Mouse (Mus musculus) c-Kit-positive CD71-positive TER-119-positive erythroid progenitor cells, embryonic 14.5 days (primary cell): ENCODE data around the gene Gin1.
"Not testable (repeated sequence)": the region's sequence is repeated elsewhere in the genome, so short reads cannot be mapped to it uniquely, and the experiment has no call there.

Experiments used
- DNase-seq: peaks from one replicate; pipeline ENCODE4 v3.0.0-alpha.2; 2013; ENCODE audit warnings: low spot score

Gene Gin1

GRCm38 (mm10) chr1:97769904-97770753, at the start of gene Gin1, which contains the start of gene Ppip5k2:
Gene Gin1 (plus strand): TSS chr1:97770172.
Gene Ppip5k2 (minus strand): TSS chr1:97770411.
- DNase-seq = peak; percentile 96

DNA sequence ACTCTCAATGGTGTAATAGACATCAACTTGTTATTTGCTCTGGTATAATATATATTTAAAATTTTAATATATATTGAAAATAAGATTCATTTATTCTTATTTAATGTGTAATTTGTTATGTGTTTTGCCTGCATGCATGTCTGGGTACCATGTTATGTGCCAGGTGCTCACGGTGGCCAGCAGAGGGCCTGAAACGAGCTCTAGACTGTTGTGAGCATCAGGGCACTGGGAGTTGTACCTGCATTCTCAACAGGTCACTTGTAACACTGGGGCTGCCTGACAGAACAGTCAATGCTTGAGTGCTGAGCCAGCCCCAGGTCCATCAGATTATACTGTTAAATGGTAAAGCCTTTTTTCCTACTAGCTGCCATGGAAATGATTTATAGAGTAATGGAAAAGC, 43.2 kb upstream of the Gin1 start:
- DNase-seq = no peak

- no peak for DNase-seq
These were observed 40.6 kb upstream of the Gin1 start for GRCm38 (mm10) chr1:97729339-97729738.

DNA sequence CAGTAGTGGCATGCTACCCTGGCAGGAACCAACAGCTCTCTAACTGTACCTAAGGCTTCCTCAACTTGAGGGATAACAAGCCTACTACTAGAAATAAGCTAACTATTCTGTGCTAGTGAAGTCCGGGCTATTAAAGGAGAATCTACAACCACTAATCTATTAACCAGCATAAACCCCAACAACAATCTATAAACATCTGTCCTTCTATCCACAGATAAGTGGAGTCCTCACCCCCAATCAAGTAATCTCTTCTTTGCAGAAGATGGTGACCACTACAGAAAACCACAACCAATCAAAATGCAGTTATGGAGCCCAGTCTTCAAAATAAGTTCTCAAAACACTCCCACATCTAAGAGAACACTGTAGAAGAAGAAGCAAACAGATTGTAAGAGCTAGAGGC, 26.9 kb upstream of the Gin1 start:
- no peak for DNase-seq

DNA sequence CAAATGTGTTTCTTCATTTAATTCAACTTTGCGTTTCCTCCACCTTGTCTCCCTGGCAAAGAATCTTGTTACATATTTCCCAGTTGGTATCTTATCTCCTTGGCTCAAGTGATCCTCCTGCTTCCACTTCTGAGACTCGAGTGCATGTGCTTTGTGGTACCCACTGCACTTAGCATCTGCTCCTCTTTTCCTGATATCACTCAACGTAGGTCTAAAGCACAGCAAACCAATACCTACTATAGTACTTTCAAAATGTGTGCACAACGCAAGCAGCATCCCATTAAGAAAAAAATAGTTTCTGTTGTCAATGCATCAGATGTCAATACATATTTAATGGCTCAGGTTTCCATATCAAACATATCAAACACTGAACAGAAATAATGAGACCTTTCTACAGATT, 24.3 kb upstream of the Gin1 start:
- DNase-seq = no peak

GRCm38 (mm10) chr1:97746261-97746660, 23.7 kb upstream of the Gin1 start:
- no peak for DNase-seq

DNA sequence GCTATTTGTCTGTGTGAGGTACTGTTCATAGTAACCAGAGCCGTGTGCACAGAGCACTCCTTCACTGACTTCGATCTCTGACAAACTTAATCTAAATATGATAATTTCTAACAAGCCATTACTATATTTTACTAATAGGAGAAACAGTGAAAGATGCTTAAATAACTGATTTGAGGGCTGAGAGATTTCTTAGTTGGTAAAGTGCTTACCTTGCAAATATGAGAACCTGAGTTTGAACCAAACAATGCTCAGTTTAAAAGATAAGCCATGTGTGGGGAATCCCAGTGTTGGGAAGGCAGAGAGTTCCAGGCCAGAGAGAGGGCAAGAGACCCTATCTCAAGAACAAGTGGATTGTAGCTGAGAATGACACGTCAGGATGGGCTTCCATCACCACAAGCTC, 21.8 kb upstream of the Gin1 start:
- DNase-seq = no peak

DNA sequence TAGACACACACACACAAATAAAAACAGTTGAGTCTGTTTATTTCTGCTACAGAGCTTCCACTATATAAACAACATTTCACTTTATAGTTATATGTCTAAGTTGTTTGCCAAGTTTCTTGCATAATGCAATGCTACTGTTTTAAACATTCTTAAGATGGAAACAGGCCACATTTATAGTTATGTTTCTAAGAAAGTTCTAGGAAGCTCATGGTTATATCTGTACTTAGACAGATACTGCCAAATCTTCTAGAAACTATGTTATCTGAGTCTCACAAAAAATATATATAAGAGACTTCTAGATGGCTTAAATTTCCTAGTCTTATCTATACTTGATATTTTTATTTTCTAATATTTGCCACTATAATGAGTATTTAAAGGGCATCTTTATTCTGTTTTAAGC, 16.8 kb upstream of the Gin1 start:
- DNase-seq = no peak

DNA sequence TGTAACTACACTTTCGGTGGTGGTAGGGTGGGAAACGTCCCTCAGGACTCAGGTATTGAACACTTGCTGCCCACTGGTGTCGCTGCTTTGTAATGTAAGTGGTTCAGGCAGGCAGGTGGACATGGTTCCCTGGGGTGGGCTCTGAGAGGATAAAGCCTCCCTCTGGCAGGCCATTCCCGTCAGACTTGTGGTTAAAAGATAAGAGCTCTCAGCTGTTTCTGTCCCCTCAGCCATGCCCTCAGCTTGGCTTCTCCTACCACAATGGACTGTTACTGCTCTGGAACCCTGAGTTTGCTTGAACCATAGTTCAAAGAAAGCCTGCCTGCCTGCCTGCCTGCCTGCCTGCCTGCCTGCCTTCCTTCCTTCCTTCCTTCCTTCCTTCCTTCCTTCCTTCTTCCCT, 15.6 kb upstream of the Gin1 start:
- no peak for DNase-seq

- DNase-seq = no peak
These were observed 10.1 kb upstream of the Gin1 start for GRCm38 (mm10) chr1:97759841-97760240.

DNA sequence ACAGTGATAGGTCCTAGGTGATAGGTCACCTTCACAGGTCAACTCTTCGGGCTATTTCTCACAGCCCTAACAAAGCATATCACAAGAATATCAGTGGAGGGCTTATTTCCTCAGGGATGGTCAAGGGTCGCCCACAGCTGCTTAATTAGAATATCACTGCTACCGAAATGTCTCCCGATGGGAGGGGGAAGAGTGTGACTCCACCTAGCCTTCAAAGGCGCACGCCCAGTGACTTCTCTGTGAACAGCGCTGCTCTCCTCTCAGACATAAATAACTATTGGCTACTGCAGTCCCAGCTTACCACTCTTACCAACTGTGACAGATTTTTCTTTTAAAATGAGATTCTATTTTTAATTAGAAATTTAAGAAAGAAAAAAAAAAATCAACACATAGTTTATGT, 9.4 kb upstream of the Gin1 start:
- no peak for DNase-seq

DNA sequence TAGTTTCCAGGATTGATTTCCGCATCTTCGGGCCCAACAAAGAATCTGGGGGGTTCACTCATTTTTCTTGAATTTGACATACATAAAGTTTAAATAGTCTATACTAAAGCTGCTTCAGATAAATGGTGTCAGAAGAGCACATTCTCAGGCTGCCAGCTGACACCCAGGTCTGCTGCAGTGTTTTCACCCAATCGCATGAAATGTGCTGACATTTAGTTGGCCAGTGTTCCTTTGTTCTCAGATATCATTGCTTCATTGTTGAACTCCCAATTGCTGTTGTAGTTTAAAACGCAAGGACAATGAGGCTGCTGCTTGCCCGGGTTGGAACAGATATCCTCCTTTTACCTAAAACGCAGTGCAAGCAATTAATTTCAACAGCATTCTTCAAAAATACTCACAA, 8.5 kb upstream of the Gin1 start:
- DNase-seq = no peak

- DNase-seq = not testable (repeated sequence)
These were observed 4.3 kb upstream of the Gin1 start for GRCm38 (mm10) chr1:97765712-97766111.

GRCm38 (mm10) chr1:97768089-97768488, 1.9 kb upstream of the Gin1 start:
- DNase-seq = no peak

DNA sequence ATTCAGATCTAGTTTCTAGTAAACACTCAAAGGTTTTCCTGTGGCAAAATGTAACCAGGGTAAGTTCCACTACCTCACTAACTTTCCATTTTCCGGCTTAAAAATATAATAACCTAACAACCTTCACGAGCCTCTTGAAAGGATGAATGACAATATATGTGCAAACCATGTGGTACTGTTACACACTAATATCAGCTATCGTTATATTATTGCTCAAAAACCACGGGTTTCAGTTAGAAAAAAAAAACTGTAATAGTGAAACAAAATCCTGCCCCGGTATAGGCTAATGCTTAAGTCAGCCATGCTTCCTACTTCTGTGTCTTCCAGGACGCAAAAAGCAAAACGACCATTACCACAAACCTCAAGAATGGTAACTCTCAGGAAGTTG, 1.1 kb upstream of the Gin1 start:
- DNase-seq = no peak

- no peak for DNase-seq
These were observed 573 bp upstream of the Gin1 start for GRCm38 (mm10) chr1:97769294-97769903.

GRCm38 (mm10) chr1:97771118-97771517, 1.1 kb downstream of the Gin1 start:
- no peak for DNase-seq

GRCm38 (mm10) chr1:97771727-97772126, 1.8 kb downstream of the Gin1 start:
- no peak for DNase-seq

- DNase-seq = no peak
These were observed 3.4 kb downstream of the Gin1 start for GRCm38 (mm10) chr1:97773362-97773761.

DNA sequence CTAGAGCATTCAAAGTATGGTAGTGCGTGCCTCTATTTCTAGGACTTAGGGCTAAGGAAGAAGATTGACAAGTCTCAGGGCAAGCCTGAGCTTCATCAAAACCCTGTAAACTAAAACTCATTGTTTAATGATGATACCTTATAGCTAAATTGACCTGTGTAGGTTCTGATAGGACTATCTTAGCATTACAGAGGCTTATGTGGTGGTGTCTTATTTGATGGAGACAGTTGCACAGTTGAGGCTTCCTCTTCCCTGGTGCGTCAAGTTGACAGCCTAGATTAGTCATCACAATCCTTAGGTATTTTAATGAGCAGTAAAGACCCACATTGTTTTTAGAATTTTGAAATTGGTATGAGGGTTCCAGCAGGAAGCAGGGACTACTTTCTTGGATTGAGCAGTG, 4.0 kb downstream of the Gin1 start:
- no peak for DNase-seq

- no peak for DNase-seq
These were observed 11.7 kb downstream of the Gin1 start for GRCm38 (mm10) chr1:97781674-97782073.

DNA sequence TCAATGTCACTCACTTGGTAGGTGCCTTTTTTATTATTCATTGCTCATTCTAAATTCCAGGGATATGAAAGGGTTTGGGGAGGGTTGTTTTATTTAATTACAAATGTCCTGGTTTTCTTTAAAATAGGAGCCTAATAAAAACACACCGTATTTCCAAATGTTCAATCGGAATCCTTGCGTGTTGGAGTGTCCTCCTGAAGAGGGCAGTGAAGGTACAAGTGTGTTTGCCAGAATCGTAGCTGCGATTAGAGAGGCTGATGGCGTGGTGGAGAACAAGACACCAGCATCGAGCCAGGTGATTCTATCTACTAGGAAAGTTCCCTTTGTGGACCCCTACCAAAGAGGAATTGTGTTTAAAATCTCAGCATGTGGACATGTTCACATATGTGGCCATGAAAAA, 15.0 kb downstream of the Gin1 start:
- DNase-seq = no peak

DNA sequence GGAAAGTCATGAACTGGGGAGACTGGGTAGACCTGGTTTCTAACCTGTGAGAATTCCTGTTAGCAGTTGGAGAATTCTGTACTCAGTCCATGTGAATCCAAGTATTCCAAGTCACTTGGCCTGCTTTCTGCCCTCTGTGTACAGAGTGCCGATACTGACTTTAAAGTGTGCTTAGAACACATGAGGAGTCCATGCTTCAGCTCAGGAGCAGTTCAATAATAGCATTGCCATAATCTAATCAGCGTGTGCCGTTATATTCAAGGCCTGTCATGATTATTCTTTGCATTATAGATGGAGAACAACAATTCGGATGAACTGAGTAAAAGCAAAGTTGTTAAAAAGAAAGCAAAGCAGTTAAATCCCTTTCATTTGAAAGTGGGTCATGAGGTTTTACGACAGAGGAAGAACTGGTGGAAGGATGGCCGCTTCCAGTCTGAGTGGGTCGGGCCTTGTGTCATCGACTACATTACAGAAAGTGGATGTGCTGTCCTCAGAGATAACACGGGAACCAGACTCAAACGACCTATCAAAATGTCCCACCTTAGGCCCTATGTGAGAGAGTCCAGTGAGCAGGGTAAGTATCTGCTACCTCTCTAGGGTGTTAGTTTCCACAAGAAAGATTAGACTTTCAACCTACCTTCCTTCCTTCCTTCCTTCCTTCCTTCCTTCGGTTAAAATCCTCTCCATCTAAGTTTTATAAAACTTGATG, 15.9 kb downstream of the Gin1 start:
- DNase-seq = peak; percentile 42
